Mouse (Mus musculus) kidney, adult 2 months (tissue): ENCODE results near the gene Fbxl8.

Experiments used
- CTCF ChIP-seq: fragments of 200-500 bp; conservative IDR thresholded peaks from 2 replicates; pipeline ENCODE4 v1.5.1; 2011; ENCODE audit warnings: low read depth, mild to moderate bottlenecking, control low read depth, low read length, moderate library complexity, mixed read lengths; ENCODE audit not compliant: insufficient read depth, insufficient read length
- POLR2A ChIP-seq: fragments of 200-500 bp; IDR thresholded peaks from one replicate; pipeline ENCODE4 v1.6.1; 2011; ENCODE audit warnings: low read depth, low read length, control low read depth

DNA sequence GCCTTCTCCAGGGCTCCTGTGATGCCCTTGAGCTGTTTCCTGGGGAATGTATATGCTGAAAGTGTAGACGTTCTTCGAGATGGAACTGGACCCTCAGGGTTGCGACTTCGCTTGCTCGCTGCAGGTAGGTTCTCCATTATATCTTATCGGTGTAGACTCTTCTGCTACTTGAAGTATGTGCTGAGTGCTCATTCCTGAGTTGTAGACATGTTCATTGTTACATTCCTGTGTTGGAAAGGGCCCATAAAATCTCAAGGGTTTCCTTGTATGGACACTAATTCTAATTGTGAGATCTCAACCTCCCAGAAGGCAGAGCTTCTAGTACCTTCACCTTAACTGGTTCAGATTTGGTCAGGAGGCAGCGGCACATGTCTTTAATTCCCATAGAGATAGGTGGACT lies 23.4 kb upstream of the Fbxl8 start:
- TF ChIP-seq POLR2A (no peak), CTCF (no peak)
